Mouse (Mus musculus) CD4-positive, CD25-positive, alpha-beta regulatory T cell, adult 4 months (primary cell): ENCODE measurements around the gene Slmap. TPM values are rescaled to one million over a fixed set of nuclear protein-coding genes. Genes with fewer than 3 reads are reported as not detected.
"Not testable (repeated sequence)": the region's sequence is repeated elsewhere in the genome, so short reads cannot be mapped to it uniquely, and the experiment has no call there.

Source experiments
- ATAC-seq: one replicate; pipeline ENCODE4 v1.8.0; 2017
- polyA plus RNA-seq, 2 experiments: library from polyadenylated mRNA; unstranded; fragments of 100-300 nt; shearing (Covaris generic); gene quantifications; one replicate each; pipeline ENCODE4 v1.2.1; 2017

Slmap gene
- polyA plus RNA-seq, 2 experiments from 2014 or later: 12.1 to 20.8 TPM

DNA sequence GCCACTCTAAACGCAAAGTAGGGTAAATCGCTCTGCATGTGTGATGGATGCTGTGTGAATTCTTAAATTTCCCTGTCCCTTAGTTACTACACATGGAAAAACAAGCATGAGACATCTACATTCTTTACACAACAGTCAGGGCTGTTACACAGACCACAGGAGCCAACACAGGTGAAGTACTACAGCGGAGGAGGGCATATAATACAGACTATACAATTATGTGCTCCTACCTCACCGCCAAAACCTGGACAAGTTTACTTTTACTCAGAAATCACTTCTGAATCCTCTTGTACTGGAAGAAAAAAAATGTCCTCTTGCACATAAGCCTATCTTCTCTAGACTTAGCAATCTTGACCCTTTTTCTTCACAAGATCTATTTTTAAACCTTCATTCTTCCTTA is 66.8 kb downstream of the Slmap start:
- no peak for ATAC-seq

DNA sequence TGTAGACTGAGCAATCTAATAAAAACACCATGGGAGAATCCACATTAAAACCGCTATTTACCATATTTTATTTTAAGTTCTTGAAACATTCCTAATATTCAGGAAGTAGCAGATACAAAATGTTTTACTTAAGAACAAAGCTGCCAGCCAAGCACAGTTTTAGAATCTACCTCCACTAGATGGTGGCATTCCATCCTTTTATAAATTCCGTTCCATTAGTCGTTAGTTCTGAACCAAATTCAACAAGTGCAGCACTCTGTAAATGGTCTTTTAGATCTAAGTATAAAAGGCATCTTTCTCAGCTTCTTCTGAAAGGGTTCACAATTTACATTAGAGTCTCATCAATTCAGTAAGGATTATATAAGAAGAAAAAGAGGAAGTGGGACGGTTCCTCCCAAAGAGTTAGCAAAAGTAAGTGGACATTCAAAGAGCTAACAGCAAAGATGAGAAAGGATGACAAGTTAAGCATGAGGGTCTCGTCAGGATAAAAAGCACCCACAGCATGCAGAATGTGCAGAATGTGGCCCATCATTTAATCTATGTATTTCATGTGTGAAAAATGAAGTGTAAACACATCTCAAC is 68.1 kb downstream of the Slmap start:
- no peak for ATAC-seq

DNA sequence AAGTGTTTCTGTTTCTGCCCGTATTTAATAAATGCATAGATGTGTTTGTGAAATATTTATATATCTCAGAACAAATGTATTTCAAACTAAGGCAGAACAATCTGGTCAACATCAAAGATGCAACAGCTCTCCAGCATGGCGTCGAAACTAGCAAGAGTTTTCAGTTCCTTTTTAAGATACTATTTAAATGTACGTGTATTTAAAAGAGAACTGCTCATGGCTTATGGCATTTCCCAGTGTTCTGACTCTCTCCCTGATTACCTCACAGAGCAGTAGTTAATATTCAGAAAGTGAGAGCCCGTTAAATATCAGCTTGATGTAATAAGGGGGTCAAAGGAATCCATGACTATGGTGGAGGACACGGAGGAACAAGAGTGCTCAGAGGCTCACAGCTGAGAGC is 68.8 kb downstream of the Slmap start:
- no peak for ATAC-seq

DNA sequence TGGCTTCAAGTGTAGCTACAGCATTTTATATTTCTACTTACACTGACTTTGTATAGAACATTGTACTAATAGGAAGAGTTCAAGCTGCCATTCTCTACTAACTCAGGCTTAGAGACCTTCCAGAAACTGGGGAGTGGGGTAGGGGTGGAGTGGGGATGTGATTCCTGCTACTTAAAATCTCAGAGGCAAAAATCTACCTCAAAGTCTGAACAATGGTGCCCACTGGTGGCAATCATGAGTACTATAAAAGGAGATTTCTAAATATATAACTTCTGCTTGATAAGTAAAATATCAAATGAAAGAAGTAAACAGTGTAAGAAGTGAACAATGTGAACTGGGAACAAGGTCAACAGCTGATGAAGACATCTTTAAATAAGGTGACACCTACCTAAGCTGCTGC is 75.2 kb downstream of the Slmap start:
- ATAC-seq: no peak

DNA sequence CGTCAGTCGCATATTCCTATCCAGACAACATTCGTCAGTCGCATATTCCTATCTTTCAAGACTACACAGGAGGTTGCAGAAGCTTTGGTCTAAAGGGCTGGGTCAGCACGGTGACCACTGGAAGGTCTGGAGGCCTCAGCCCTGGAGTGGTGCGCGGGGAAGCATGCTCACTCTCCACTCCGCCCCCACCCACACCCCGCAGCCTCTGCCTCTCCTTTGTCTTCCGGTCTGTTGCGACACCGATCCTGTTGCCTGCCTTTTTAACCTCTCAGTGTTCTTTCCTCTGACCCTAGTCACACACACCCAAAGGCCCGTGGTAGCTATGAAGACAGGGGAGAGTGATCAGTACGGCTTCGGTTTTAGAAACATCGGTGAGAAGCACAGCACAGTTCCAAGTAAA is 79.9 kb downstream of the Slmap start:
- no peak for ATAC-seq

DNA sequence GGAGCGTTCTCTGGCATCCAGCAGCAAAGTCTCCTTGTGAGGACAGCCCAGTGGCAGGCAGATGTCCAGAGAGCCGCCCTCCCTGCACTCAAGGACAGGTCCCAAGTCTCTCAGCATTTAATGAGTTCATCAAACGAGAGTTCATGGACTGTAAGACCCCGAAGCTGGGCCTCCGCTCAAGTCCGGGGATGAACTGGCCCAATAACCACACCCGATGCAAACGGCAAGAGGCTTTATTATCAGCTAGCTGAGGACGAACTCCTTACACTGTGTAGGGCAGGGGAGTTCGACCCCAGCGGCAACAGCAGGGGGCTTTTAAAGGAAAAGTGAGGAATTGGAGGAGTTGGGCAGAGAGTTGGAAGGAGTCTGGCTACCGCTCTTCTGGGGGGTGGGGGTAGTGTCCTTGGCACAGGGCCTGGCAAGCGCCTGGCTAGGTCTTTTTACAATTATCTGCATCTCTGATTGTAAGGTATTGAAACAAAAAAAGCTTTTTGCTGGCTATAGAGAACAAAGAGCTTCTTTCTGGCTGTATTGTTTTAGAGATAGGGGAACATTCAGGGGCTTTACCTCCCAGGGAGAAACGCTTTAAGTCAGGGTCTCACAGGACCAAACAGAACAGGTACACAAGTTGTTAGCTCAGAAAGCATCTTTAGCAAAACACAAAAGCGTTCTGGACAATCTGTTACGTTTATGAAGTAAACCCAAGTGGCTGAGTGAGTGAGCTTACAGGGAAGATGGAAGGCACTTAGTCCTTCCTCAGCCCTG is 84.5 kb downstream of the Slmap start:
- ATAC-seq: no peak

DNA sequence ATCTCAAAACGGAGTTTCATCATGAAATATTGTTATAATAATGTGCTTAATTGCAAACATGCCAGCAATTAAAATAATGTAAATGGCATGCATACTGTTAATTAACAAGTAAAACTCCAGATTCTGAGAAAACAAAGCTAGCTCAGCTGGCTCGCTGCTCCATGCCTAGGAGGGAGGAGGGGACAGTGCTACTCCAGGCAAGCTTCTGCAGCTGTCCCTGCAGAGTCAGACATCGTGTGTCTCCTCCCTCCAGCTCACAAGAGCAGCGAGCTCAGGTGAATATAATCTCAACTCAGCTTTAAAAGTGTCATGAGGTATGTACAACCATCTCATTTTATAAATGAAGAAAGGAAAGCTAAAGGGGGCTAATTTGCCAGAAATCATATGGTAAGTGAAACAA is 86.2 kb downstream of the Slmap start:
- no peak for ATAC-seq

DNA sequence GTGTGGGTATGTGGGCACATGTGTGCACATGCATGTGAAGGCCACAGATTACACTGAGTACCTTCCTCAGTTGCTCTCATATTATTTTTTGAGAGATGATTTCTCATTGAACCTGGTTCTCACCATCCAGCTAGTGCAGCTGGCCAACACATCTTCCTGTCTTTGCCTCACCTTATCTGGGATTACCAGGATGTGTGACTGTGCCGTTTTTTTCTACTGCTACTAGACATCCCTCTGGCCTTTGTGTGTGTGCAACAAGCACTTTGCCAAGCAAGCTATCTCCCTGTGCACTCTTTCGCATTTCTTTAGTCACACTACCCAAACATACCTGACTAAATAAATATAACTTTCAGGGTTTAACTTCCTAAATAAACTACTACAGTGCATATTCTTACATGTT is 87.5 kb downstream of the Slmap start:
- no peak for ATAC-seq

DNA sequence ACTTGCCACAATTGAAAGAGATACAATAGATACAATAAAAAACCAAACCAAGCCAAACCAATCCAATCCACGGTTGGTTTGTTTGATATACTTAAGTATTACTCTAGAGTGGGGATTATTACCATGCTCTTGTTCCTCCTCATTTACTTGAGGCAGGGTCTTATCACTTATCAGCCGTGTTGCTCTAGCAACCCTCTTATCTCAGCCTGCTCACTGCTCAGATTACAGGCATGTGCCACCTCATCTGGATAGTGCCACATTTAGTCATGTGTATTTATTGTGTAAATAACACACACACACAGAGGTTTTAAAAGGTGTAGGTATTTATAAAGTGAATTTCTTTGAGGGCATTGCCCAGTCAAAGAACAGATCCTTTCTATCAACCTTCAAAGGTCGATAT is 88.2 kb downstream of the Slmap start:
- ATAC-seq: no peak

DNA sequence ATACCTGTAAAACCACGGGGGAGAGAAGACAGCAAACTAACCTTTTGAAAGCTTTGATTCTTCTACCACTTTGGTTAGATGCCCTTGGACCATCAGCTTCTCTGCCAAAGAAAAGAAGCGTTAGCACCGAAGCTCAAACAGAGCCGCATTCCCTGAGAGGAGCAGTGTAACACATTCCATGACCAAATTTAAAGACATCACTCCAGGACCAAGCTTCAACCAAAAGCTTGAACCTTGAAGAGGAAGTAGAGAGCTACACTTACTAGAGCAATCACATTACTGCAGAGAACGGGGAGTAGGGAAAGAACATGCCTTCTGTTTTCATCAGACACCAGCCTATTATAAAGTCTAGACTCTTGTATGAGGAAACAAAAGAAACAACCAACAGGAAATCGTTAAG is 92.2 kb downstream of the Slmap start:
- ATAC-seq: no peak

DNA sequence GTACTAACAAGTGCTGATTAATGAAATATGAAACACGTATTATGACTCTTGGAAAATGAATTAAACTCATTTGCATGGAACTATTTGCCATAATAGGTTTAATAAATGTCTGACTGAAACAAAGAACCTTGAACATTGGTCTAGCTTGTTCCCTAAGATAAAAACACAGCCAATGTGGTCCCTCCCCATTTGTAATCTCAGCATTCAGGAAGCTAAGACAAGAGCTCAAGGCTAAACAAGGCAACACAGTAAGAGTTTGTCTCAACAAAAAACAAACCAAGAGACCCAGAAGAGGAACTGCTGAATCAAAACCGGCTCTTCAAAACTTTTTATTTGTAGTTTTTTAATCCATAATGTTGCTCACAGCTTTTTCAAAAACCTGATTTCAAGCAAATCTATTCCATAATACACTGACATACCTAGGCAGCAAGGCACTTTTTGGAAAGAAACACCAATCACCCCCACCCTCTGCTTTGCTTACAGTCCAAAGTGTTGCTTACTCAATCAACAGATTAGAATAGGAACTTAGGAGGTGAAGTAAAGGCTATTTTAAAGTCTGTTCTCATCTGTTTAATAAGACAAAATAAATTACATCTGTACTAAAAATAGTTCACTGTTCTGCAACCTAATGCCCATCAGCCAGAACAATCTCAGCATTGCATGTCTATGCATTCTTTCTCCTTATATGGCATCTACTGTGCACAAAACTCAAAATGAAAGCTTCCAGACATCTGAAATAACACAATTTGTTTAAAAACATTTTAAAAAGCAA is 93.5 kb downstream of the Slmap start:
- ATAC-seq: no peak

DNA sequence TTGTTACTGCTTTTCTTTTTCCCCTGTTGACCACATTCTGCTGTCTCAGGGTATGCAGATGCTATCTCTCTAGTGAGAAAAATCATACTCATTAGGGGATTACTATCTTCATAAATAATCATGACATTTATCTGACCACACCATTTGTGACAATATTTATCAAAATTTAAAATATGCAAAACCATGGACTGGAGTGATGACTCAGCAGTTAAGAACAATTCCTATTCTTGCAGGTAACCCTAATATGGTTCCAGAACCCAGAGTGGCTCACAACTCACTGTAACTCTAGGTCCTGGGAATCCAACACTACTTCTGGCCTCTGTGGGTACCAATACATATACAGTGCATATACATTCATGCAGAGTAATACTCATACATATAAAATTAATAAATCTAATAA is 94.7 kb downstream of the Slmap start:
- ATAC-seq: no peak

DNA sequence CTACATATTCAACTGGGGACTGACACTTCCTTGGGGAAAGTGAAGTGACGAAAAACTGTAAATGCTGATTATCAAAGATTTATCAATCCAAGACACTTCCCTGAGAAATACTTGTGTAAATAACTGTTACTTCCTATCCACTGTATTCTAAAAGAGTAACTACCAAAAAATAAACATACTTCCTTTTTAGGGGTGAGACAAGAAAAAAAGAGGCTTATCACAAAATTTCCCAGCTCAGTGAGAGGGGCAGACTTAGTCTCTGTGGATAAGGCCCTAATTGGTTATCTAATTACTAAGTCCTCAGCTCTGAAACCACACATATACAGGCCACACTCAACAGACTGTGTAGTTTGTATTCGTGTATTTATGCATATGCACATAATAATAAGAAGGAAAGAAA is 97.0 kb downstream of the Slmap start:
- no peak for ATAC-seq

DNA sequence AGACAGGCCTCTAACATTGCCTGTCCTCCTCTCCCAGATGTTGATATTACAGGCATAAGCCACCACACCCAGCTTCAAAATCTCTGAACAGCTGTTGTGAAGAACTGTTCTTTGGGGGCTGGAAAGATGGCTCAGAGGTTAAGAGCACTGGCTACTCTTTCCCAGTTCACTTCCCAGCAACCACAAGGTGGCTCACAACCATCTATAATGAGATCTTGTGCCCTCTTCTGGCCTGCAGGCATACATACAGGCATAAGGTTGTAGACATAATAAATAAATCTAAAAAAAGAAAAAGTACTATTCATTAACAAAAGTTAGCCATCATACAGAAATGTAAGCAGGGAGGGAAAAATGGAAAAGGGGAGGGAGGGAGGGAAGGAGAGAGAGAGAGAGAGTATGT is 98.4 kb downstream of the Slmap start:
- ATAC-seq: no peak

DNA sequence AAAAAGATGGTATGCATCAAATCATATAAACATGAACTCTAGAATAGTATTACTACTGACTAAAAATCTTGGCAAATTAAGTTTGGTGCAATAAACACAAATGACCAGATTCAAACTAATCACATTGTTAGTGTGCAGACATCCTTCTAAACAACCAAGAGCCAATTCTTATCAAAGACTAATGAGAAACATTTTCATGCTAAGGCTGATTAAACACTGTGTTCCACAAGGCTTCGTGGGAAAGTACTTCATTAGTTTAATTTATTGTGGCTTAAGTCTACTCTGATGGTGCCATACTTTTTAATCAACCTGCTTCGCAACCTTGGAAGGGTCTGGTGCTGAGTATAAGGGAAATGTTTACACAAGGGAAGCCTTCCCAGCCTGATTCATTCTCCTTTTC is 102.4 kb downstream of the Slmap start:
- no peak for ATAC-seq

DNA sequence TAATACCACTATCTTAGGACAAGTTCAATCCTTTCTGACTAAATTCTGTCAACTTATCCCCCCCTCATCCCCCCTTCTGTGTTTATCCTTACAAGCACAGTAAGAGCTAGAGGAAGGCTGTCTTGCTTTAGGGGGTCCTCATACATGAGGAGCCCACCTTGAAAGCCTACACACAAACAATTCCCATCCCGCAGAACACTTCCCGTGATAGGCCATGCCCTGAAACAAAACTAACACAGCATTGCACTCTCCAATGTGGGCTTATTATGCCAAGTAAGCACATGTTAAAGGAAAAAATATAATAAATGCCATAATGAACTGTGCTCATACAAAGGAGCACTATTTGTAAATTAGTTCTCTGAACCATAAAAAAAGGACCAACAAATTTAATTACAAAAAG is 102.8 kb downstream of the Slmap start:
- ATAC-seq: no peak

DNA sequence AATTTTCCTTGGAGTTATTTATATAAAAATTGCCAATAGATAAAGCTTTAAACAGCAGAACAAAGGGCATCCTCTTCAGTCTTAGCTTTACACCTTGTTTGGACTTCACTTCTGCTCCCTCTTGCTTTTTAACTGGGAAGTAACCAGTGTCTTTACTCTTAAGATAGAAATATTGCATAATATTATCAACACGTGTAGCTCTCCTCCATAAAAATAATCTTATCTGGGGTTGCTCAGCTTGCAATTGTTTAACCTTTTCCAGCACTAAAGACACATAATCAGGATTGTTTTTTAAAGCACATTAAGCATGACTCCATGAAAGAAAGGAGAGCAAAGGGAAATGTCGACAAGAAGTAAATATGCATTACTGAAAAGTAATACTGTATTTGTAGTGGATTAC is 114.5 kb downstream of the Slmap start:
- ATAC-seq: no peak

DNA sequence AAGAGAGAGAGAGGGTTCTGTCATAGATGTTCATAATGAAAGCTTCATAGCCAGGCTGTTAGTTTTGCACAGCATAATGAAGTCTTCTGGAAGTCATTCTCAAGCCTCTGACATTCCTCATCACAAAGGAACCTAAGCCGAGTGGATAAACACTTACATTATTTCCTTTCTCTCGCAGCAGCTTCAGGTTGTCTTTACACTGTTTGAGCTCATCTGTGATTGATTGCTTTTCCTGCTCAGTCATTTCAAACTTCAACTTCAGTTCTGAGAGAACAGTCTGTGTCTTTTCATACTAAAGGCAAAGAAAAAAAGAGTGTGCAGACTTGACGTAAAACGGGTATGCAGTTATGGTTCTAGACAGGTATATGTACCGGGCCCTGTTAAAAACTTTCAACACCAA is 116.8 kb downstream of the Slmap start:
- no peak for ATAC-seq

DNA sequence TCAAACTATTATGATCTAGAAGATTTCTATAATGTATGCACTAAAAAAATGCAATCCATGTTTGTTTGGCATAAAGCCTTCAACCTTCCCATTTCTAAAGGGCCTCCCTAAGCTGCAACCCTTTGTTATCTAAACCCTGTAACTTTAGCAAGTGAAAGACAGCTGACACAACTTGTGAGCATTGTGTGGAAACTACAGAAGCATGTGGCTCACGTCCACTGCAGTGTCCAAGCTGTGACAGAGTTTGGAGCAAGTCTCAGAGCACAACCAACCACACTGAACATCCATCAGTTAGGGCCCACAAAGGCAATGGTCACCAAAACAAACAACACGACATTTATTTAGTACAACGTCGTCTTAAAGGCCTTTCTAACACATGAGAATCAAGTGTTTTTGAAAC is 117.6 kb downstream of the Slmap start:
- no peak for ATAC-seq

DNA sequence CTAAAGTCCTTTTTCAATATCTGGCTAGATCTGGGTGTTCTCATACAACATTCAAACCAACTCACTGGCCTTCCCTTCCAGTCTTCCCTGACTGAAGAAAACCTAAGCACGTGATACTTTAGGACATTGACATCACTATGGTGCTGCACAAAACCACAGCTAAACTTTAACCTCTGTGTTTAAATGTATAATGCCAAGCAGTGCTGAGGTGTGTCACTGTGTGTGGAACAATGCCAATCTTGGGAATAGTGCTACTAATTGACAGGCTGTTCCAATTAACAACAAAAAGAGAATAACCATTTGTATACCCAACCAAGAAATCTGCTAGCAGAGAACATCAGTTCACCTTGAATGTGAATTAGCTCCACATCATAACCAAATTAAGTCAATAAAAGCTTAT is 121.2 kb downstream of the Slmap start:
- ATAC-seq: no peak

DNA sequence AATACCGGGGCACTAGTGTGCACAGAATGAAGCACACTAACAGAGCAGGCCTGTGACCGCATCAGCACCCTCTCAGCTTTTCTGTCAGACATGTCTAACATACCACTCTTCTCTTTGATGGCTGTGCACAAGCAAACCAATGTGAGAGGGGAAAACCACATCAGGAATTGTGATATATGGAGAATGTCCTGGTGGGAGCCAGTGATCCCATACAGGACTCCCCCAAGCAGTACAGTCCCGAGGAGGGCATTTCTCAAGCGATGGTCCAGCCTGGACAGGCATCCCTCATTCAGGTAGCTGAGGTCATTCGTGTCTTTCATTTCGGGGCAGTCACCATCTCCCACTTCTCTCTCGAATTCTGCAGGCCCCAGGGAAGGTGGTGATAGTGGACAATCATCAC is 128.0 kb downstream of the Slmap start:
- no peak for ATAC-seq

DNA sequence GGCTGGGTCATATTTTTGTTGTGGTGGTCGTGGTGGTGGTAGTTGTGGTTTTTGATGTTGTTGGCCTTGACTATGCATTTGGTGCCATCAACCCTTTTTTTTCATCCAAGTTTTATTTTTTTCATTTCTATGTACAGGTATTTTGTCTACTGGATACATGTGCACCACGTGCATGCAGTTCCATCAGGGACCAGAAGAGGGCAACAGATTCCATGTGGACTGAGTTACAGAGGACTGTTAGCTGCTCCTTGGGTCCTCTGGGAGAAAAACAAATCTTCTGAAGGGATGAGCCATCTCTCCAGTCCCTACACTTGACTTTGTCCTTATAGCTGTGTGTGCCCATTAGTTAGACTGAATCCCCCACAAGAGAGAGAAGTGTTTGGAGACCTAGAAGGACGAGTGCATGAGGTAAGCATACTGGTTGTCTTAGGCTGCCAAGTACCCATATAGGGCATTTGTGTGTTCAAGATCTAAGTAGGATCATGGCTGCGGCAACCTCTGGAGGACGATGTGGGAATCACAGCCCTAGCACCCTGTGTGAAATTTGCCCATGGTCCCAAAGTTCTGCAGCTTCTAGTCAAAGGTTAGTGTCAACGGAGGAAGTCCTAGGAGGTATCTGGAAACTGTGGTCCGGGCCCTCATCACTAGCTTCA is 136.1 kb downstream of the Slmap start:
- ATAC-seq: no peak

DNA sequence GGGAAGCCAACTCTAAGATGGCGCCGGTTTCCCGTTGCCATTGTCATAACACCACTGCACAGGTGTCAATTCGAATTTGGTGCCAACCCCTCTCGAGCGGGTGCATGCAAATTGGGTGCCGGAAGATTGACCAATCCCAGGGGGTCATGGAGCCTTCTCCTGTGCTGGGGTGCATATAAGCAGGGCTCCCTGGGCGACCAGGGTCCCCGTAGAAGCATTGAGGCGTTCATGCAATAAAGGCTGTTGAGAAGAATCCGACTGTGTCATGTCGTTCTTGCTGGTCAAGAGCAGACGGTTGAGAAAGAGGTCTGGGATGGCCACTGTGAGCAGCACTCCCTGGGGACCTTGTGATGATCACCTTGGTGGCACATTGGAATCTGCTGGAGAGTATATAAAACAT is 142.9 kb downstream of the Slmap start:
- ATAC-seq: no peak

DNA sequence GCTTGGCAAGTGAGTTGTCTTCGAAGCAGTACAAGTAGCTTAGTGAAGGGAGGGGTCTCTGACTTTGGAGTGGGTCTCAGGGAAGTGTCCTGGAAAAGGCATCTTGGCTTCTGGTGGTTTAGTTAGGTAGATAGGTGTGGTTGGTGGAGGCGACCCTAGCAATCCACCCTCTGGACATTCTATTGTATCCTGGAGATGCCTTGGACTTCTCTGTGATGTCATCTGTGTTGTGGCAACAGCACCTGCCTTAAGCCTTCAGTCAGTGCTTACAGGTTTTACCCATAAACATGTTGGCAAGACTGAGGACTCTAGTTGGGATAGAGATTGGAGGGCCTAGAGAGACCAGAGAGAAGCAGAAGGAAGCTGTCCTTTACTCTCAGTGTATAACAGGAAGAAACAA is 145.8 kb downstream of the Slmap start:
- not testable (repeated sequence) for ATAC-seq
